Mouse (Mus musculus) limb, embryonic 14.5 days (tissue): Measurements from ENCODE around the gene Epha6. TPM values are rescaled to one million over a fixed set of nuclear protein-coding genes. Genes with fewer than 3 reads are reported as not detected.

ENCODE experiments used
- ATAC-seq: fragments of 200-750 bp; cut with Nextera tagmentation; 2 replicates; pipeline ENCODE4 v1.8.0; 2017; ENCODE audit warnings: low read depth, moderate number of reproducible peaks, moderate TSS enrichment; ENCODE audit not compliant: low FRiP score
- DNase-seq: peaks from one replicate; pipeline ENCODE4 v3.0.0-alpha.2; 2015; ENCODE audit warnings: low spot score
- H3K27ac ChIP-seq: fragments of 300-500 bp; sonication (generic); replicated peaks from 2 replicates; pipeline ENCODE4 v1.5.1; 2014; ENCODE audit warnings: low read depth, mild to moderate bottlenecking, low read length, moderate library complexity, mixed read lengths
- H3K27me3 ChIP-seq: fragments of 300-500 bp; sonication (generic); 2 replicates; pipeline ENCODE4 v1.6.1; 2014; ENCODE audit warnings: low read length, mixed read lengths; ENCODE audit not compliant: control insufficient read depth, insufficient read depth
- H3K36me3 ChIP-seq: fragments of 300-500 bp; sonication (generic); 2 replicates; pipeline ENCODE4 v1.6.1; 2014; ENCODE audit warnings: mild to moderate bottlenecking, low read length, moderate library complexity, mixed read lengths; ENCODE audit not compliant: control insufficient read depth, insufficient read depth
- H3K4me1 ChIP-seq: fragments of 300-500 bp; sonication (generic); 2 replicates; pipeline ENCODE4 v1.6.1; 2014; ENCODE audit warnings: antibody characterized with exemption, low read length, mixed read lengths; ENCODE audit not compliant: control insufficient read depth, insufficient read depth
- H3K4me2 ChIP-seq: fragments of 300-500 bp; sonication (generic); replicated peaks from 2 replicates; pipeline ENCODE4 v1.6.1; 2014; ENCODE audit warnings: low read depth, mild to moderate bottlenecking, low read length, moderate library complexity; ENCODE audit not compliant: severe bottlenecking
- H3K4me3 ChIP-seq: fragments of 300-500 bp; sonication (generic); replicated peaks from 2 replicates; pipeline ENCODE4 v1.5.1; 2014; ENCODE audit warnings: low read length
- H3K9ac ChIP-seq: fragments of 300-500 bp; sonication (generic); 2 replicates; pipeline ENCODE4 v1.6.1; 2014; ENCODE audit warnings: mild to moderate bottlenecking, low read depth, low read length, moderate library complexity; ENCODE audit not compliant: severe bottlenecking
- H3K9me3 ChIP-seq: fragments of 300-500 bp; sonication (generic); 2 replicates; pipeline ENCODE4 v1.6.1; 2016; ENCODE audit warnings: low read length; ENCODE audit not compliant: control insufficient read depth
- POLR2A ChIP-seq: fragments of 200-500 bp; IDR thresholded peaks from 2 replicates; pipeline ENCODE4 v1.8.0; 2012; ENCODE audit warnings: inconsistent platforms, mild to moderate bottlenecking, moderate library complexity, borderline replicate concordance; ENCODE audit not compliant: insufficient read depth, insufficient read length; ENCODE audit errors: extremely low read depth
- WGBS: fragments of 180-500 bp; shearing (Covaris S2); extraction: QIAGEN DNeasy Blood & Tissue Kit; methylation state at CpG from one replicate; pipeline ENCODE4 v1.1.7; 2014; 5-methylcytosine and 5-hydroxymethylcytosine counted together
- polyA plus RNA-seq, 2 experiments: library from polyadenylated mRNA; depleted of rRNA in 1 of 2; stranded (reverse) in 1 of 2; unstranded in 1 of 2; fragments of >200 nt; fragmentation: Nextera tagmentation in 1 of 2; extraction: Ambion mirVana in 1 of 2; gene quantifications; 2 replicates each; pipeline versions ENCODE4 v1.2.1 to v1.2.3; 2012 to 2014

Gene Epha6
- polyA plus RNA-seq, 2 experiments, result 0.35 to 0.67 TPM

DNA sequence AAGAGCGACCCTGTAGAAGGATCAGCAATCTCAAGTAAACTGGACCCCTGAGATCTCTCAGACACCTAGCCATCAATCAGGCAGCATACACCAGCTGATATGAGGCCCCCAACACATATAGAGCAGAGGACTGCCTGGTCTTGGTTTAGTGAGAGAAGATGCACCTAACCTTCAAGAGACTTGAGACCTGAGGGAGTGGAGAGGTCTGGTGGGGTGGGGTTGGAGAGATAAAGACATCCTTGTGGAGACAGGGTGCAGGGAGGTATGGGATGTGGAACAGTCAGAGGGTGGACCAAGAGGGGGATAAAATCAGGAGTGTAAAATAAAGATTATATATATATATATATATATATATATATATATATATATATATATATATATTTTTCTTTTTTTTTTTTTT is 105.8 kb downstream of the Epha6 start:
- no peak for TF ChIP-seq POLR2A
- DNase-seq (no peak), ATAC-seq (no peak)
- H3K4me3 ChIP-seq, result no peak overlapping the region
- no peak overlapping the region for H3K4me2 ChIP-seq
- 81% methylated on average over 1 of the region's 1 CpGs for WGBS
- no peaks in the 10 kb centered on the region for H3K27me3 ChIP-seq
- no peak overlapping the region for H3K9ac ChIP-seq
- no peaks in the 10 kb centered on the region for H3K36me3 ChIP-seq
- no peaks in the 10 kb centered on the region for H3K9me3 ChIP-seq
- no peak overlapping the region for H3K27ac ChIP-seq
- no peaks in the 10 kb centered on the region for H3K4me1 ChIP-seq

GRCm38 (mm10) chr16:60475776-60476175 is 129.6 kb downstream of the Epha6 start:
- ATAC-seq (no peak), DNase-seq (no peak)
- TF ChIP-seq POLR2A, result no peak
- Histone ChIP-seq H3K27ac (no peak overlapping the region), H3K9me3 (no peaks in the 10 kb centered on the region), H3K36me3 (no peaks in the 10 kb centered on the region), H3K4me2 (no peak overlapping the region), H3K27me3 (no peaks in the 10 kb centered on the region), H3K9ac (no peak overlapping the region), H3K4me1 (no peaks in the 10 kb centered on the region), H3K4me3 (no peak overlapping the region)

DNA sequence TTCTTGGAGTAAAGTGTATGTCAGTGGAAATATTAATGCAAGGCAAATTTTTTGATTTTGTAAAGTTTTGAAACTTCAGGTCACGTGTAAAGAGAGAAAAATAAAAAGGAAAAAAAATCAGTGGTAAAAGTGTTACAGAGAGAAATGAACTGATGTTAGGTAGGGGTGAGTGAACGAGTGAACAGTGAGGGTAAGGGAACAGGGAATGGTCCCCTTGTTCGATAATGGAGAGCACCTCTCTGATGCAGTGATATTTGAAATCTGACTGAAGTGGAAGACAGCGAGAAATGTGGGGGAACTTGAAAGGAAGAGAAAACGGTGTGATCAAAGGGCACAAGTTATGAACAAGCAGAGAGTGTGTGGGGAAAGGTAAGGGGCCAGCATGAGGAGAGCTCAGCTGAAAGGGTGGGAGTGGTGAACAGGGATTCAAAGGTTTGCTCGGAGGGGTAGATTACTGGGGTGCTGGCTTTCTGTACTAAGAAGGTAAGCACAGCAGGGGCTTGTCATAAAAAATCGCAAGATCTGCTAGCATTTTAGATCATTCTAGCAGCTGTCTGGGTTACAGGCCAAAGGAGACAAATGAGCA is 137.0 kb downstream of the Epha6 start:
- H3K27me3 ChIP-seq, result no peaks in the 10 kb centered on the region
- no peak for TF ChIP-seq POLR2A
- H3K27ac ChIP-seq, result no peak overlapping the region
- DNase-seq (no peak), ATAC-seq (no peak)
- H3K4me3 ChIP-seq, result no peak overlapping the region
- no peak overlapping the region for H3K9ac ChIP-seq
- H3K4me1 ChIP-seq, result no peaks in the 10 kb centered on the region
- H3K4me2 ChIP-seq, result no peak overlapping the region
- H3K9me3 ChIP-seq, result no peaks in the 10 kb centered on the region
- no peaks in the 10 kb centered on the region for H3K36me3 ChIP-seq
- WGBS, result 53% methylated on average over 7 of the region's 7 CpGs

DNA sequence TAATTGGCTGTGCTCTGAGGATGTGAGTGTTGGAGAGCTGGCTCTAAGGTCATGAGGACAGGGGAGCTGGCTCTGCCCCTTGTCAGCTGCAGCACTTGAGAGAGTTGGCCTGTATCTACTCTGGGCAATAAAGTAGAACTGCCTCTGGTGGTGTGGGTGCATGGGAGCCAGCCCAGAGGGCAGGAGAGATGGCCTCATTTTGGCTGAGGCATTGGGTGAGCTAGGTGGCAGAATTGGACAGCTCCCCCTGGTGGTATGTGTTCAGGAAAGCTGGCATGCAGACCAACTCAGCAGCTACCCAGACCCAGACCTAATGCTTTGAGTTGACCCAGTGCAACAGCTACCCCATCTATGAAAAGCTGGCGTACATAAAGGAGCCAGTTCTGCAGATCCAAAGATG is 170.0 kb downstream of the Epha6 start:
- Histone ChIP-seq H3K27ac (no peak overlapping the region), H3K27me3 (no peaks in the 10 kb centered on the region), H3K36me3 (no peaks in the 10 kb centered on the region), H3K4me2 (no peak overlapping the region), H3K4me1 (no peaks in the 10 kb centered on the region), H3K9ac (no peak overlapping the region), H3K9me3 (no peaks in the 10 kb centered on the region), H3K4me3 (no peak overlapping the region)
- DNase-seq (no peak), ATAC-seq (no peak)
- no peak for TF ChIP-seq POLR2A
- WGBS, result 88% methylated on average over 1 of the region's 1 CpGs

DNA sequence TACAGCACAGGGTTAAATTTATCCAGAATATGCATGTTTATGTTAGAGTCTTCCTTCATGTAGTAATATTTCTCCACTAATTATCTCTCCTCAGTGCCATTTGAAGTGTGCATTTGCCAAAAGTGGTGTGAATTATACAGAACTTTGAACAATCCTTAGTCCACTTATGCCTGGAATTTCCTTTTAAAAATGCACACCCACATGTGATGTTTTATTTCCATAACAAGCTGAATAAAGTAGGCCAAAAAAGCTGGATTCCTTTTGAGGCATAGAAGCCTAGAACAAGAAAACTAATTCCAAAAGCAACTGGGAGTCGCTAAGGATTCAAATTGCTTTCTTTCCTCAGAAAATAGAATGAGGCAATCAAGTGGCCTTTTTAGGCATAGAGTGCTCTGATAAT is 171.1 kb downstream of the Epha6 start:
- Histone ChIP-seq H3K4me2 (no peak overlapping the region), H3K9me3 (no peaks in the 10 kb centered on the region), H3K36me3 (no peaks in the 10 kb centered on the region), H3K4me1 (no peaks in the 10 kb centered on the region), H3K9ac (no peak overlapping the region), H3K4me3 (no peak overlapping the region), H3K27ac (no peak overlapping the region), H3K27me3 (no peaks in the 10 kb centered on the region)
- DNase-seq (no peak), ATAC-seq (no peak)
- TF ChIP-seq POLR2A, result no peak
- 80% methylated on average over 1 of the region's 1 CpGs for WGBS

DNA sequence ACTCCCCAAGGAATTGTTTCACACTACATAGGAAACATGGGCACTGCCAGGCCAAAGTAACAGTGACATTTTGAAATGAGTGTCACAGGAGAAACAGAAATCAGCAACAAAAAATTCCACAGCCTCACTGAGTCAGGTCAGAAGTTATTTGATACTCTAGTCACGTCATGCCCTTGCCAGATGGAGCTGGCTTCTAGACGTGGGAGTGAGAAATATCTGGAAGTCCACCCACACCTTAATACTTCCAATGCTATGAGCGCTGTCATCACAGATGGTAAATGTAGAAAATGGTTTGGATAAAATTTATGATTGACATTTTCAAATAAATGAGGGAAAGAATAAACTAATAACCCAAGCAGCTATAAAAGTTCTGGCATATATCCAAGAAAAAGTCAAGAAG is 210.0 kb downstream of the Epha6 start:
- no peak for TF ChIP-seq POLR2A
- ATAC-seq (no peak), DNase-seq (peak; percentile 3)

More for the DNA sequence above, 210.0 kb downstream of the Epha6 start:
- H3K27me3 ChIP-seq, result no peaks in the 10 kb centered on the region
- no peaks in the 10 kb centered on the region for H3K9me3 ChIP-seq
- H3K4me2 ChIP-seq, result no peak overlapping the region
- H3K27ac ChIP-seq, result no peak overlapping the region
- no peaks in the 10 kb centered on the region for H3K36me3 ChIP-seq
- H3K4me3 ChIP-seq, result no peak overlapping the region
- WGBS, result 25% methylated on average over 3 of the region's 3 CpGs
- no peaks in the 10 kb centered on the region for H3K4me1 ChIP-seq
- H3K9ac ChIP-seq, result no peak overlapping the region
